Mouse (Mus musculus): Measurements from ENCODE around the gene Asnsd1.
"Not testable (repeated sequence)": the region's sequence is repeated elsewhere in the genome, so short reads cannot be mapped to it uniquely, and the experiment has no call there.

The Asnsd1 gene

DNA sequence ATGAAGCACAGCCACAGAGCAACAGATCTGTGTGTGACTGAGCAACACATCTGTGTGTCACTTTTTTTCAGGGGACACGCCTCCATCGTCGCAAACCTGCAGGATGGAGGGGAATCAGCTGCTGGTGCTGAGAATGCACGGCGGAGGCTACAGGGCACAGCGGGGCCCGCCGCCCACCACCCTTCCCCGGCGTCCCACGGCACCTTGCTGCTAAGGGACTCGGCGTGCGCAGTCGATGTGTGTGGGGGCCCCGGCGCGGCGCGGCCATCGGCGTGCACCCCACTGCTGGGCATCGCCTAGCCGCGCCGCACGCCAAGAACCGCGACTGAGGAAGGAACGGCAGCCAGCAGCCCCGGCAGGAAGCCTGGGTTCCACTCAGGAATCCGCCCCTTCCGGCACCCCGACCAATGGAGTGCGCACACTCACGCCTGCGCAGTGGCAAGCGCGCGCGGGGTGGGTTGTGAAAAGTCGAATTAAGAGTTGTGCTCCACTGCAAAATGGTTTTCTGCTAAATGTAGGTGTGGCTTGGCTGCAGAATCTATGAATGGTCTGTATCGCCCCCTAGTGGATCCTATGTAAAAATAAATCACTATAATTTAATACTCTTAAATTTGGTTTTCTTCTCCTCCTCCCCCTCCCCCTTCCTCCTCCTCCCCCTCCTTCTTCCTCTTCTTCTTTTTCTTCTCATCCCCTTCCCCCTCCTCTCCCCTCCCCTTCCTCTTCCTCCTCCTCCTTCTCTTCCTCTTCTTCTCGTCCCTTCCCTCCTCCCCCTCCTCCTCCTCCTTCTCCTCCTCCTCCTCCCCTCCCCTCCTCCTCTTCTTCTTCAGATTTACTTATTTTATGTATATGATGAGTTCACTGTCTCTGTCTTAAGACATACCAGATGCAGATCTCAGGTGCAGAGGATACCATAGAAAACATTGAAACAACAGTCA lies at the start of gene Asnsd1, which contains the start of the genes Asdurf and Gm28551:
Asnsd1 (minus strand) TSS at position 426 of the 935 bp plus-strand sequence.
Asdurf (minus strand) TSS at position 293 of the 935 bp plus-strand sequence.
Gm28551 (minus strand) TSS at position 341 of the 935 bp plus-strand sequence.
- DNase-seq (ENCODE audit: low spot score in 2 of 2) = peak; percentile 93 to 95

DNA sequence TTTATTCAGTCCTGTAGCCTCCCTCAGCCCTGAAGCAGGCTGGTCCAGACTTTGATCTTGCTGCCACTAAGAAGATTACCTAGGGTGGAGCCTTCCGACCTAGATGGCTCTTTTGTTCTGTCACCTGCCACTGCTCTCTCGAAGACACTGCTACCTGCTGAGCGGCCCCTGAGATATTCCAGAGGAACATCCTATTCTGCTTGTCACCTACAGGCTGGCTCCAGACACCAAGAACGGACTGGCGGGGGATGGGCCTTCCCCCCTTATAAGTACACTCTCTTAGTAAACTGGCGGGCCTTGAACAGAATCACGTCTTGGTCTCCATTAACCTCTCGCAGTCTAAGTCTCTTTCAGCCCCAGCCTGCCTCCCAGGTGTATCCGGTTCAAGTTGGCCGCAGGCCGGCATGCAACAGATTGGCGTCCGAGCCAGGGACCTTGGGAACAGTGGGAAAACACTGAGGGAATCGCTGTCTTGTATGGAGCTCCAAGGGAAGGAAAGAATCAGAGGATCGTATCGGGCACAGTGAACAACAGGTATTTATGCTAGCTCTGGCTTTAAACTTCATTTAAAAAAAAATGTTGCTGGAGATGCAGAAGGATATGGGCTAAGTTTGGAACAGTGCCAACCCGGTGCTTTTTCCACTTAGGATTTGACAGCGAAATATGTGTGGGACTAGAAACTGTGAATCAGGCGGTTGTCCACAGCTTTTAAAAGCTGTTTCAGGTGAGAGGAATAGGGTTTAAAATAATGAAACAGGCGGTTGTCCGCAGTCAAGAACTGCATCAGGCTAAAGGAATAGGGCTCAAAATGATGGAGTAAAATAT lies 41.6 kb upstream of the Asnsd1 start:
- DNase-seq (ENCODE audit: low spot score in 2 of 2) = not testable (repeated sequence)

DNA sequence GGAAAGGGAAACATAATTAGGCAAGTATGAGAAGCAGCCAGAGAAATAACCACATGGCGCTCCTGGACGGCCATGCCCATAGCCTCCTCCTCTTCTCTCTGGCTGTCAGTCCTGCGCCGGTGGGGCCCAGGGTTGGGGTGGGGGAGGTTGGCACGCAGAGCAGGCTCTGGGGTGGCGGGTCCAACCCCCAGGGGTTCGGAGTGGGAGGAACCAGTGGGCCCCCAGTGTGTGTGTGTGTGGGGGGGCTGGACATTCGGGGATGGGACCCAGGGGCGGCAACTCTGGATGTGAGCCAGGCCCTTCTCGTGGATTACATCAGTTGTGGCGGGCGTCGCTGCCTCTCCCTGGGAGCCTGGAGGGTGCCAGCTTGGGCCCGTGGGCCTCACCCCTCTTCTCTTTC lies 36.2 kb upstream of the Asnsd1 start:
- no peak for DNase-seq (ENCODE audit: low spot score in 2 of 2)

DNA sequence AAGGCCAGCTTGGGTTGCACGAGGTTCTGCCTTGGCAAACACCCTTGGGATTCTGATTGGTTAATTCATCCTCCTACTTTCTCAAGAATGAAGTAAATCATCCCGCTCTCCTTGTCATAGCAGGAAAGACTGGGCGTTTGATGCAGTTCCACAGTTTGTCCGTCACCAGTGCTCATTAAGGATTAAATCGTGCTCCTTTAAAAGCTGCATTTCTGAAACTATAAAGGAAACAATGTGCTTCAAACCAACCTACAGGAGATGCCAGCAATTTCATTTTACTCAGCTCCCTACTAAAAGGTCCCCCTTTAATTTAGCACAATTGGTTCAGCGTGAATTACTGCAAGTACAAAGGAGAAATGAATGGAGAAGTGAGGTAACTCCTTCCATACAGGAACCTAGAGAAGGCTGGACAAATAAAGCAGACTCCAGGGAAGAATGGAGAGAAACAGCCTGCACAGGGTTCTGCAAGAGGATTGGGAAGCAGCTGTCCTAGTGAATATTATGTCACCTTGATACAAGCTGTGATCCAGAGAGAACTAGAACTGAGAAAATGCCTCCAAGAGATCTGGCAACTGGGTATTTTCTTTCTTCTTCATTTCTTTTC lies 31.6 kb upstream of the Asnsd1 start:
- DNase-seq (ENCODE audit: low spot score in 2 of 2) = no peak

DNA sequence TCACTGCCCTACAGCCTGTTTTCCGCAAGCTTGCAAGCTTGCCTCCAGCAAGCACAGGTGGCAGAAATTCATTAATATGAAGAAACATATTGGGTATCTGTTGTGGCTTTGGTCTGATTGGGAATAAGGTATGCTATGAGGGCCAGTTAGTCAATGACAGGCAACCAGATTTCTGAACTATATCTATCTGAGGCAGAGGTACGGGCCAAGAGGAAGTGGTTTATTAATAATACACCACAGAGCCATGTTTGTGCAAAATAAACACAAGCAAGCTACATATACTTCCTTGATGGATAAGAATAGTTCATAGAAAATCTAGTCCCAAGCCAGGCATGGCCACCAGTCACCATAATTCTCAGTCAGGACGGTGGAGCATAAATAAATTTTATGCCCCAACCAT lies 25.2 kb upstream of the Asnsd1 start:
- no peak for DNase-seq (ENCODE audit: low spot score in 2 of 2)

DNA sequence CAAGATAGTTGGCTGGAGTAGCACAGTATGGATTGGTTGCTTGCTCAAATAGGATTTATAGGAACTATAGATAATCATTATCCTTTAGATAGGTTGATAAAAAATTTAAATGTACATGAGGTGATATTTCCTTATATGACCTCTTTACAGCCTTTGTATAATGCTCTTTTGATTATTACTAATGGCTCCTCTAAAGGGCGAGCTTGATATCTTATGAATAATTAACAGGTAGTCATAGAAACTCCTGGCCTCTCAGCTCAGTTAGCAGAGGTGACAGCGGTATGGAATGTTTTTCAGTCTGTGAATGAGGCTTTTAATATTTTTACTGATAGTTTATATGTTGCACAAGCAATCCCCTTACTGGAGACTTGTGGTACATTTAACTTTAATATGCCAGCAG lies 23.4 kb upstream of the Asnsd1 start:
- DNase-seq (ENCODE audit: low spot score in 2 of 2) = not testable (repeated sequence)

DNA sequence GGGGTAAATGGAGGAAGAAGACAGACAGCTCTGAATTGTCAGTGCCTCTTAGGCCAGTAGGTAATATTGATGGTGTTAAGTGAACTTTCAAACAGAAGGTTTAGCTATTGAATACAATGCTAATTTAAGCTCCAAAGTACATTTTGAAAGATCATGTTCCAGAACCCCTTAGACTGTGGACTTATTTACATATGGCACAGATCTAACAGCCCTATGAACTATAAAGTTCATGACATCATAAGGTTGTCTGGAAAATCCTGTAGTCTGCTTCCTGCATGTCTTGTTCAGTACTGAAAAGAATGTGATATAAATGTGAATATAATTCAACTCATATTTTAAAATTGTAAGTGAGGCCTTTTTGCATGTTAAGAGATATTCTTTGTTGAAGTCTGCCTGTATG lies 6.4 kb upstream of the Asnsd1 start:
- no peak for DNase-seq (ENCODE audit: low spot score in 2 of 2)

DNA sequence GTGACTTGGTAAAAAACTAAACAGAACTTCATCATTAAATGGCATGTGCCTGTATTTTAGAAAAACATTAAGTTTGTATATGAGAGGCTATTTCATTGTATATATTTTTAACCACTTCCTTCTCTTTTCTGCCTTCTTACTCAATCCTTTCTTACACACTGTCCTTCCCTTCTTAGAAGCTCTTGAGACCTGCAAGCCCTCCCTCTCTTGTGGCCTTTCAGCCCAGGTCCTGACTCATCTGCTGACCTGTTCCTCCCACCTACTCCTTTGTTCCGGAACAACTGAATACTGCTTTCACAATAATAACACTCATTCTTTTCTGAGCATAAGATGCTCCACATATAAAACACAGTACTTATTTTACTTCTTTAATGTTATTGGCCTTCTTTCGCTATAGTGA lies 11.5 kb downstream of the Asnsd1 start:
- DNase-seq (ENCODE audit: low spot score in 2 of 2) = no peak

DNA sequence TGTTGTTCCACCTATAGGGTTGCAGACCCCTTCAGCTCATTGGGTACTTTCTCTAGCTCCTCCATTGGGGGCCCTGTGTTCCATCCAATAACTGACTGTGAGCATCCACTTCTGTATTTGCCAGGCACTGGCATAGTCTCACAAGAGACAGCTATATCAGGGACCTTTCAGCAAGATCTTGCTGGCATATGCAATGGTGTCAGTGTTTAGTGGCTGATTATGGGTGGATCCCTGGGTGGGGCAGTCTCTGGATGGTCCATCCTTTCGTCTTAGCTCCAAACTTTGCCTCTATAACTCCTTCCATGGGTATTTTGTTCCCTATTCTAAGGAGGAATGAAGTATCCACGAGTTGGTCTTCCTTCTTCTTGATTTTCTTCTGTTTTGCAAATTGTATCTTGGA lies 15.1 kb downstream of the Asnsd1 start:
- not testable (repeated sequence) for DNase-seq (ENCODE audit: low spot score in 2 of 2)

DNA sequence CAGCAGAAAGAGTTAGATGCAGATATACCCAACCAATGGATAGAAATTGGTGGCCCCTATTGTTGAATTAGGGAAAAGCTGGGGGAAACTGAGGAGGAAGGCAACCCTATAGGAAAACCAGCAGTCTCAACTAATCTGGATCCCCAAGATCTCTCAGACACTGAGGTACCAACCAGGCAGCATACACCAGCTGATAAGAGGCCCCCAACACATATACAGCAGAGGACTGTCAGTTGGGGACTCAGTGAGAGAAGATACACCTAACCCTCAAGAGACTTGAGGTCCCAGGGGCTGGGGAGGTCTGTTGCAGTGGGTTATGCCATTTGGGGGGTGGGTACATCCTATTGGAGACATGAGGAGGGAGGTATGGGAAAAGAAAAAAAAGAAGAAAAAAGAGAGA lies 17.1 kb downstream of the Asnsd1 start:
- no peak for DNase-seq (ENCODE audit: low spot score in 2 of 2)

DNA sequence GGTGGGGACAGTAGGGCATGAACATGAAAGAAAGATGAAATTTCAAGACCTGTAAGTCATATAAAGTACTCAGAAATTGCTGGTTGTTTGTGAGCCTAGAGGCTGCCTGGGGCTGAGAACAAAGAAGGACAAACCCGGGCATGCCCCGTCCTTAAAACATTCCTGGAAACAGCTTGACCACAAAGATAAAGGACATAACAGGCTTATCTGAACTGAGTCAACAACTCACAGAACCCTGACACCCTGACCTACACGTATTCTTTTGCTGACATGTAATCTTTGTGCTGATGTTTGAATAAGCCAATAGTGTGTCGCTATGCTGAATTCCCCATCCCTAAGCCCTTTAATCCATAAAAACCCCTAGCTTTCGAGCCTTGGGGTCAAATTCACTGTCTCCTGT lies 19.0 kb downstream of the Asnsd1 start:
- not testable (repeated sequence) for DNase-seq (ENCODE audit: low spot score in 2 of 2)

DNA sequence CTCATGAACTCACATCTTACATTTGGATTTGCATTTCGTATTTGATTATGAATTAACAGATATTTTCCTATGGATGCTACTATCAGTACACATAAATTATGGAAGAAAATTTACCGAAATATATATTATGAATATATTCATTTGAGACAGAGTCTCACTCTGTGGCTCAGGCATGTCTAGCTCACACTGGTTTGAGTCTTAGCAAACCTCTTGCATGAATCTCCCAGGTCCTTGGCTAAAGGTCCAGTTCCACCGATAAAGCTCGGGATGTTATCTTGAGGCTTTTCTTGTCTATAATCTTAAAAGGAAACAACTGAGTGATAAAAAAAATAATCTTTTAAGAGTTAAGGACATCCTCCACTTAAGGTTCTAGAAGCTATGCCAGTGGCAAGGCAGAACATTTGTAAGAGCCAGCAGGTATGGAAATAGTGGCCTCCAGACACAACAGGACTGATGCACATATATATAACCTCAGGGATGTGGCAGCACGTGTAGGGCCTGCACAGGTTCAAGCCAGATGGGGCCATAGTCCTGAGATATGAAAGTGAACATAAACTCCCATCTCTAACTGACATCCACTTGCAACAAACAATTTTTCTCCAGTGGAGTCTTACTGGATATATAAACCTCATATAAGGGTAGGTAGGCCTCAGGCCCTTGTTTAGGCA lies 27.6 kb downstream of the Asnsd1 start:
- no peak for DNase-seq (ENCODE audit: low spot score in 2 of 2)

DNA sequence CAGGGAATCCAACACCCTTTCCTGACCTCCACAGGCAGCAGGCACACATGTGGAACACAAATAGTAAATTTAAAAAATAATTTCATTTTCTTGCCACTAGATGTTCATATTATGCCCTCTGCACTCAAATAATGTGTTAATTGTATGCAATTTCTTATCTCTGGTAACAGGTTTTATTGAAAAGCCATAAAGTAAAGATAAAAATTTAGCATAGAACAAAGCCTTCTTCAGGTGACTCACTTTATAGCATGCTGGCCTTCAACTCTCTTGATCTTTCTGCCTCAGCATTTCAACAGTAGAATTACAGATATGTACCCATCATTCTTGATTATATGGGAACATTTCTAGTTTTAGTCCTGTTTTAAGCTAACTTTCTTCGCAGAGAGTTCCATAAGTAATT lies 28.3 kb downstream of the Asnsd1 start:
- no peak for DNase-seq (ENCODE audit: low spot score in 2 of 2)

DNA sequence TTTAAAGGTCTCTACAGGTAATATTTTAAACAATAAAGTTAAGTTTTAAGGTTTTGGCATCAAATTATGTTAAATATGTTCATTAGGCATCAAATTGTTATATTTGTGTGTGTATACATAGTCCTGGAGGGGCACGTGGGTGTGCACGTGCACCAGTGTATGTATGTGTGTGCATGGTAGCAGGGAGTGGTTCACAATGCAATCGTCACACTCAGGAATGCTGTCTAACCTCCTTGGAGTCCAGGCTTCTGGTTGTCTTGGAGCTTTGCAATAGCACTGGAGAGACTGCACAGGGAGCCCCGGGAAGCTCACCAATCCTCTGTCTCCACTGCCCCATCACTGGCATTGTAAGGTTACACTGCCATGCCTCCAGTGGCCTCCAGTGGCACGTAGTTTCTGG lies 29.3 kb downstream of the Asnsd1 start:
- DNase-seq (ENCODE audit: low spot score in 2 of 2) = no peak

DNA sequence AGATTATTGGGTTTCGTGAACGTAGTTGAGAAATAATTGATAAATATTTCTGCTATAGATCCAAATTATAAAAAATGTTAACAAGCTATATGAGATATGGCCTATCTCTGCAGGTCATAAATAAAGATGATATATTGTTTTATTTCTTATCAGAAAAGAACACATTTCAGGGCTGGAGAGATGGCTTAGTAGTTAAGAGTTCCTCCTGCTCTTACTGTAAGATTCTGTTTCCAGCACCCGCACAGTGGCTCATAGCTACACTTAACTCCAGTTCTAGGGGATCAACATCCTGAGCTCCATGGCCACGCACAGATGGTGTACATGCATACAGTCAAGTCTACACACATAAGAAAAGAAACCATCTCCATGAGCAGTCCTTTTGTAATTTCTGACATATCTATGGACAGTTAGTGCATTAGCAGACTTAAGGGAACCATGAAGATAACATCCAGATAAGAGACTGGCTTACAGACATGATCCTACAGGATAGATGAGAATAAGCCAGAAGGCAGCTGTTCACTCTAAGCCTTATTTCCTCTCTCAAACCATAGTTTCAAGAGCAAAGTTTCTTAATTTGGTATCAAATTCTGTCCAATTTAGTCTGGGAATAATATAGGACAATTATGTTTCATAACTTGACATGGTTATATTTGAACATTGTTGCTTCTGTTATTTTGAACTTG lies 30.7 kb downstream of the Asnsd1 start:
- DNase-seq (ENCODE audit: low spot score in 2 of 2) = no peak

DNA sequence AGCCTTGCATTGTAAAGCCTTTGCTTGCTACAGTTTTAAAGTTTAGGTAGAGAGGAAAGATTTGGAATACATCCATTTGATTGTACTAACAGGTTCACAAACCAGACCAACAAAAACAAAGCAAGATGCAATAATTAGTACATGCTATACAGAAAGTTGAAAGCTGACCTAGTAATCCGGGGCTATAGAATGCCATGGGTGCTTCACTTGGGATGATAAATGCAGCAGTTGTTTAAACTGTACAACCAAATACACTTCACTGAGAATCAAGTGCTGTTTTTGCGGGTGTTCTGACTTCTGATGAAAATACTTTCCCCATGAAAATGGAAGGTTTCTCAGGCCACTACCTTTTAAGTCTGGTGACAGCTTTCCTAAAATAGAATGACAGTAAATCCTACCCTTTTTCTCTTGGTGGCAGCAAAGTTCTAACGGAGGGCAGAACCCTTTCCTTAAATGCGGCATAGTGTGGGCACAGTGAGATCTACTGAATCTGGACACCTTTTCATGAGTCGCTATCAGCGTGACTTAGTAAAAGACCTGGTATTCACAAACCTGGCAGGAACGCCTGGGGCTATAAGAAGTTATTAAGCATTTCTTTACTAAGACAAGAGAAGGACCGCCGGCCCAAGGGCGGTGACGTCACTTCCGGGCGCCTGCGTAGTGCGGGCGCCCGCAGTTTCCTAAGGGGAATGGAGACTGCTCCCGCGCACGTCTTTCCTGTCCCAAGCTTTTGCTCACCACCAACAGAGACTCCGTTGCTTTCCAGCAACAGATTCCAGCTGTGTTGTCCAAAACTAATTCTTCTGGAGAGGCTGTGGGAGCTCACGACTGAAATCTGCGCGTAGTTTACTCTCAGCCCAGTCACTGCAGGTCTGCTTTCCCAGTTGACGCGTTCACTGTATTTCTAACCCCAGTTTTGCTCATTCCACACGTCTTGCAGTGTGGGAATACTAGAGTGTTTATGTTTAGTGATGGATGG lies 39.3 kb downstream of the Asnsd1 start, which contains the start of gene Osgepl1:
Osgepl1 (plus strand) TSS at position 636 of the 979 bp plus-strand sequence.
- DNase-seq (ENCODE audit: low spot score in 2 of 2) = peak; percentile 72 to 75

DNA sequence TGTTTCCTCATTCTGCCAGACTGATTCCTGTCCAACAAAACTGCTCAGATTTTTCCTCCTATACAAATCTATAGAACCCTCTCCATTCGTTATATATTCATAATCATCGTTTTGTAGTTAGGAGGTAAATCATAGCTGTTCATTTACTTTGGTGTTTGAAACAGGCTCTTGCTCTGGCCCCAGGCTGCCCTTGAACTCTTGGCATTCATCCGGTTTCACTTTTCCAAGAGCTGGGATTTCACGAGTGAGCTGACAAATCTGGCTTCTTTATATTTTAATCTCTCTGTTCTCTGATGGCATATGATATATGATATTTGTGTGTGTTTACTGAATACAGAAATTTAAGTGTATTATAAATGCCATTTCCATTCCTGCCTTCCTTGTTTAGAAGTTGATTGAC lies 52.0 kb downstream of the Asnsd1 start:
- no peak for DNase-seq (ENCODE audit: low spot score in 2 of 2)

DNA sequence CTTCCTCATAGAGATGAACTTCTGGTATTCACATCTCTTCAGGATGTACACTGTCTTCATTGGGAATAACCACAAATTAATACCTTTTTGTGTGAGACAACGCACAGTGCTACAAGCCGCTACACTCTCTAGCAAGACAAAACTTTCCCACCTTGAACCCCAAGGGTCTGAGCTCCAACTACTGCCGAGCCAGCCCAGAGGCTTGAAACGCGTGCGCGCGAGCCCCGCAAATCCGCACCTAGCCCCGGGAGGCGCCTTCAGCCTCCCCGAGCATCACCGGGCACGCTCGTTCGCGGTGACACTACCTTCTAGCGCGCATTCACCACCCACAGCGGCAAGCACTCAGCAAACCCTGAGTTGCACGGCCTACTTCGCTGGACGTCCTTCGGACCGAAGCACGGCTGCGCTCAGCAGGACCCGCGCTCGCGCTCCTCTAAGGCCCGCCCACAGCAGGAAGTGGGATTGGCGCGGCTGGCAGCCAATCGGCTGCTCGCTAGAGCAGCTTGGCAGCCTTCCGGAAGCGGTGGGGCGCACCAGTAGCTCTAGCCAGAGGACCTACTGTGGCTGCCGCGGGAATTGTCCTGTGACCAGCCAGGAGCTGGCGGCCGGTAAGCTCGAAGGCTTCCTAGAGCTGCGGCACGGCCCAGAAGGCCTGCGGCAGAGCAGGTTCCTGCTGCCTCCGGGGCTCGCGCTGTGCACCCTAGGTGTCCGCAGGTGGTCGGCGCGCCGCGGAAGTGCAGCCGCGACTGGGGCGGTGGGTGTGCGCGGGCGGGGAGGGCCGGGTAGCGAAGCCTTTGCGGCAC lies 55.8 kb downstream of the Asnsd1 start, which contains the start of the genes Pms1, Ormdl1 and Gm28778:
Pms1 (minus strand) TSS at position 438 of the 803 bp plus-strand sequence.
Ormdl1 (plus strand) TSS at position 515 of the 803 bp plus-strand sequence.
Gm28778 (plus strand) TSS at position 531 of the 803 bp plus-strand sequence.
- peak; percentile 92 to 93 for DNase-seq (ENCODE audit: low spot score in 2 of 2)
